Mouse (Mus musculus): ENCODE results near the gene Supt5.

DNA sequence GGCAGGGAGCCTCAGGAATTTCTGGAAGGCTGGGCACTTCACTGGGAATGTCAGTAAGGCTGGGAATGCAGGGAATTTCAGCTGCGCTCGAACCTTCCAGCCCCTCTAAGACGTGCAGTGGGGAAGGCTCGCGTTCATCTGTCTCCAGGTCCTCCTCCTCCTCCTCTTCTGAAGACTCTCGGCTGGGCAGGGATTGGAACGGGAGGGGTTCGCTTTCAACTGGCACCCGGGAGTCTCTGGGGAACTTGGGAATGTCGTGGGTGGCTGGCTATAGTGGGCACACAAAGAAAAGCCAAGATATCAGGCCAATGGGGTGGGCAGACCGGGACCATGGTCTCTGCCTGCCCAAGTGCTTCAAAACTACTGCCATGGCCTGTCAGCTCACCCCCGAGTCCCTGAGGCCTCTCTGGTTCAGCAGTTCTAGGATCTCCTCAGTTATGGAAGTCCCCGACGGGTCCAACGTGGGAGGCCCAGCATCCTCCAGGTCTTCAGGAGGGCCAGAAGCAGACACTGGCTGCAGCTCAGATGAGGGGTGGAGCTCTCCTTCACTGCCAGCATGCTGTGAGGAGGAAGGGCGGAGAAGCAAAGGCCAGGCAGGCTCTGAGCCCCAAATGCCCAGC lies 24.0 kb upstream of the Supt5 start:
- TF ChIP-seq POLR2A (IDR thresholded peaks at IDR 0.05; ENCODE audit: low read depth, low read length) (no peak), CTCF (IDR thresholded peaks at IDR 0.05; ENCODE audit: extremely low read depth, insufficient read depth, insufficient read length, insufficient replicate concordance) (no peak)
